Mouse (Mus musculus) hindbrain, embryonic 11.5 days (tissue): Measurements from ENCODE around the gene Mlh3. TPM values are rescaled to one million over a fixed set of nuclear protein-coding genes. Genes with fewer than 3 reads are reported as not detected.

ENCODE experiments used
- ATAC-seq: fragments of 200-750 bp; cut with Nextera tagmentation; 2 replicates; pipeline ENCODE4 v1.8.0; 2017; ENCODE audit warnings: mild to moderate bottlenecking, moderate TSS enrichment, moderate library complexity; ENCODE audit not compliant: low FRiP score
- DNase-seq: peaks from one replicate; pipeline ENCODE4 v3.0.0-alpha.2; 2015; ENCODE audit warnings: low spot score
- H3K27ac ChIP-seq: fragments of 300-500 bp; sonication (generic); 2 replicates; pipeline ENCODE4 v1.5.1; 2014; ENCODE audit warnings: mild to moderate bottlenecking, low read depth, low read length
- H3K27me3 ChIP-seq: fragments of 300-500 bp; sonication (generic); 2 replicates; pipeline ENCODE4 v1.6.1; 2014; ENCODE audit warnings: mild to moderate bottlenecking, low read length, moderate library complexity, mixed read lengths; ENCODE audit not compliant: control insufficient read depth, insufficient read depth
- H3K36me3 ChIP-seq: fragments of 300-500 bp; sonication (generic); 2 replicates; pipeline ENCODE4 v1.6.1; 2014; ENCODE audit warnings: mild to moderate bottlenecking, low read length, moderate library complexity, mixed read lengths; ENCODE audit not compliant: control insufficient read depth, insufficient read depth
- H3K4me1 ChIP-seq: fragments of 300-500 bp; sonication (generic); replicated peaks from 2 replicates; pipeline ENCODE4 v1.6.1; 2014; ENCODE audit warnings: low read length, mixed read lengths; ENCODE audit not compliant: control insufficient read depth, insufficient read depth
- H3K4me2 ChIP-seq: fragments of 300-500 bp; sonication (generic); replicated peaks from 2 replicates; pipeline ENCODE4 v1.6.1; 2014; ENCODE audit warnings: mild to moderate bottlenecking, low read depth, low read length
- H3K4me3 ChIP-seq: fragments of 300-500 bp; sonication (generic); 2 replicates; pipeline ENCODE4 v1.5.1; 2014; ENCODE audit warnings: low read depth, low read length
- H3K9ac ChIP-seq: fragments of 300-500 bp; sonication (generic); 2 replicates; pipeline ENCODE4 v1.6.1; 2014; ENCODE audit warnings: low read depth, low read length
- H3K9me3 ChIP-seq: fragments of 300-500 bp; sonication (generic); 2 replicates; pipeline ENCODE4 v1.6.1; 2016; ENCODE audit warnings: low read length; ENCODE audit not compliant: control insufficient read depth
- WGBS: fragments of 180-500 bp; shearing (Covaris S2); extraction: QIAGEN DNeasy Blood & Tissue Kit; methylation state at CpG from one replicate; pipeline ENCODE4 v1.1.7; 2014; 5-methylcytosine and 5-hydroxymethylcytosine counted together
- polyA plus RNA-seq: library from polyadenylated mRNA; unstranded; fragments of >200 nt; fragmentation: Nextera tagmentation; extraction: Ambion mirVana; gene quantifications from 2 replicates; pipeline ENCODE4 v1.2.1, GENCODE M21; 2014

Mlh3 gene
- polyA plus RNA-seq, 1 experiment from 2014 or later, result 8.4 TPM

- ATAC-seq, result no peak
- WGBS, result 96% methylated on average over 10 of the region's 10 CpGs
- Histone ChIP-seq H3K4me3 (no peak overlapping the region), H3K4me2 (no peak overlapping the region), H3K27me3 (no peaks in the 10 kb centered on the region), H3K9me3 (no peaks in the 10 kb centered on the region), H3K9ac (no peak overlapping the region), H3K36me3 (no peaks in the 10 kb centered on the region), H3K4me1 (peaks cover 5% of the 10 kb centered on the region; the same call in 1 of the 2 replicates), H3K27ac (no peak overlapping the region)
- DNase-seq, result no peak
These were observed 8.5 kb upstream of the Mlh3 start for GRCm38 (mm10) chr12:85278919-85279318.

GRCm38 (mm10) chr12:85276273-85276672, 5.9 kb upstream of the Mlh3 start:
- no peak for ATAC-seq
- H3K27me3 ChIP-seq, result no peaks in the 10 kb centered on the region
- no peak overlapping the region for H3K9ac ChIP-seq
- peaks cover 5% of the 10 kb centered on the region; the same call in 1 of the 2 replicates for H3K4me1 ChIP-seq
- H3K4me2 ChIP-seq, result no peak overlapping the region
- WGBS, result 70% methylated on average over 5 of the region's 5 CpGs
- no peaks in the 10 kb centered on the region for H3K9me3 ChIP-seq
- DNase-seq, result no peak
- no peaks in the 10 kb centered on the region for H3K36me3 ChIP-seq
- no peak overlapping the region for H3K4me3 ChIP-seq
- H3K27ac ChIP-seq, result no peak overlapping the region

GRCm38 (mm10) chr12:85273508-85273907, 3.1 kb upstream of the Mlh3 start:
- ATAC-seq (no peak), DNase-seq (no peak)
- H3K9ac ChIP-seq, result no peak overlapping the region
- H3K4me2 ChIP-seq, result no peak overlapping the region
- no peaks in the 10 kb centered on the region for H3K4me1 ChIP-seq
- no peak overlapping the region for H3K27ac ChIP-seq
- H3K27me3 ChIP-seq, result no peaks in the 10 kb centered on the region
- H3K4me3 ChIP-seq, result no peak overlapping the region
- no peaks in the 10 kb centered on the region for H3K36me3 ChIP-seq
- H3K9me3 ChIP-seq, result no peaks in the 10 kb centered on the region
- 69% methylated on average over 10 of the region's 10 CpGs for WGBS

- no peak for DNase-seq
- Histone ChIP-seq H3K9me3 (no peaks in the 10 kb centered on the region), H3K4me3 (no peak overlapping the region), H3K27ac (no peak overlapping the region), H3K4me2 (no peak overlapping the region), H3K9ac (no peak overlapping the region), H3K4me1 (no peaks in the 10 kb centered on the region), H3K27me3 (no peaks in the 10 kb centered on the region), H3K36me3 (no peaks in the 10 kb centered on the region)
- WGBS, result 74% methylated on average over 4 of the region's 4 CpGs
- ATAC-seq, result no peak
These were observed 1.4 kb upstream of the Mlh3 start for GRCm38 (mm10) chr12:85271843-85272206.

GRCm38 (mm10) chr12:85271132-85271842, 888 bp upstream of the Mlh3 start:
- H3K9me3 ChIP-seq, result no peaks in the 10 kb centered on the region
- ATAC-seq (no peak), DNase-seq (no peak)
- no peak overlapping the region for H3K4me2 ChIP-seq
- WGBS, result 75% methylated on average over 7 of the region's 7 CpGs
- no peaks in the 10 kb centered on the region for H3K4me1 ChIP-seq
- H3K9ac ChIP-seq, result no peak overlapping the region
- H3K27me3 ChIP-seq, result no peaks in the 10 kb centered on the region
- no peaks in the 10 kb centered on the region for H3K36me3 ChIP-seq
- H3K4me3 ChIP-seq, result no peak overlapping the region
- no peak overlapping the region for H3K27ac ChIP-seq

GRCm38 (mm10) chr12:85269821-85270220, 578 bp downstream of the Mlh3 start:
- no peak for DNase-seq
- Histone ChIP-seq H3K4me1 (no peaks in the 10 kb centered on the region), H3K27me3 (no peaks in the 10 kb centered on the region), H3K27ac (peak overlapping the region; percentile 67), H3K9me3 (no peaks in the 10 kb centered on the region), H3K4me2 (peak overlapping the region; percentile 35), H3K9ac (peak overlapping the region; percentile 64), H3K36me3 (no peaks in the 10 kb centered on the region), H3K4me3 (peak overlapping the region; percentile 49)
- peak; percentile 22; the same call in 1 of the 2 replicates for ATAC-seq
- WGBS, result 61% methylated on average over 3 of the region's 3 CpGs

GRCm38 (mm10) chr12:85266248-85266647, 4.2 kb downstream of the Mlh3 start:
- no peak for ATAC-seq
- no peak overlapping the region for H3K4me3 ChIP-seq
- H3K9ac ChIP-seq, result no peak overlapping the region

GRCm38 (mm10) chr12:85264940-85265339, 5.5 kb downstream of the Mlh3 start:
- Histone ChIP-seq H3K4me3 (no peak overlapping the region), H3K4me1 (no peaks in the 10 kb centered on the region), H3K36me3 (no peaks in the 10 kb centered on the region), H3K27me3 (no peaks in the 10 kb centered on the region), H3K4me2 (no peak overlapping the region), H3K9ac (no peak overlapping the region), H3K9me3 (no peaks in the 10 kb centered on the region), H3K27ac (no peak overlapping the region)
- 60% methylated on average over 7 of the region's 7 CpGs for WGBS
- no peak for ATAC-seq
- DNase-seq, result peak; percentile 14

More at GRCm38 (mm10) chr12:85266248-85266647, 4.2 kb downstream of the Mlh3 start:
- 95% methylated on average over 3 of the region's 3 CpGs for WGBS
- H3K4me2 ChIP-seq, result no peak overlapping the region
- DNase-seq, result no peak
- H3K27ac ChIP-seq, result no peak overlapping the region
- no peaks in the 10 kb centered on the region for H3K27me3 ChIP-seq
- H3K9me3 ChIP-seq, result no peaks in the 10 kb centered on the region
- H3K36me3 ChIP-seq, result no peaks in the 10 kb centered on the region
- no peaks in the 10 kb centered on the region for H3K4me1 ChIP-seq

GRCm38 (mm10) chr12:85264531-85264930, 5.9 kb downstream of the Mlh3 start:
- no peak overlapping the region for H3K4me2 ChIP-seq
- DNase-seq (no peak), ATAC-seq (no peak)
- H3K4me1 ChIP-seq, result no peaks in the 10 kb centered on the region
- no peaks in the 10 kb centered on the region for H3K36me3 ChIP-seq
- H3K9me3 ChIP-seq, result no peaks in the 10 kb centered on the region
- no peaks in the 10 kb centered on the region for H3K27me3 ChIP-seq
- no peak overlapping the region for H3K27ac ChIP-seq
- H3K4me3 ChIP-seq, result no peak overlapping the region
- 86% methylated on average over 8 of the region's 8 CpGs for WGBS
- H3K9ac ChIP-seq, result no peak overlapping the region
